13 mouse cellular contexts compared by ENCODE assay signal in genomic region chr6:90773811-90774233, GRCm38 (mm10).
DNase-seq lines count a peak whose midpoint lies in the region; ATAC-seq and TF ChIP-seq lines count a peak whose summit lies in the region.
"Had no signal": no experiment of that assay in that cellular context is flagged by ENCODE, and none has a peak within 500 bp of the region (broad histone marks: within the 10 kb centered on the region; RNA-seq: fewer than 3 reads in every experiment).

No protein-coding gene starts in this region.

- H3K4me3 ChIP-seq in heart, embryonic 11.5 days (ENCODE audit: low read depth, low read length): no peak overlapping the region
- H3K4me3 ChIP-seq in midbrain, postnatal 0 days (ENCODE audit: low read depth, low read length): no peak overlapping the region
- H3K4me3 ChIP-seq in midbrain, embryonic 11.5 days (ENCODE audit: low read depth, low read length): no peak overlapping the region
- H3K4me3 ChIP-seq: erythroblast, embryonic 14.5 days; heart, adult 2 months had no signal

- H3K27me3 ChIP-seq in heart, embryonic 11.5 days (ENCODE audit: control insufficient read depth, insufficient read depth, low read length): no peaks in the 10 kb centered on the region
- no peaks in the 10 kb centered on the region for H3K27me3 ChIP-seq in midbrain, postnatal 0 days (ENCODE audit: insufficient read depth, low read length)
- H3K27me3 ChIP-seq in midbrain, embryonic 11.5 days (ENCODE audit: control insufficient read depth, insufficient read depth, low read length): no peaks in the 10 kb centered on the region
- H3K27me3 ChIP-seq: CH12.LX had no signal

- peaks cover 8% of the 10 kb centered on the region; the same call in 1 of the 2 replicates for H3K4me1 ChIP-seq in heart, embryonic 11.5 days (ENCODE audit: control insufficient read depth, insufficient read depth, low read length)
- no peaks in the 10 kb centered on the region; the same call in 1 of the 2 replicates for H3K4me1 ChIP-seq in midbrain, postnatal 0 days (ENCODE audit: insufficient read depth, low read length)
- H3K4me1 ChIP-seq in midbrain, embryonic 11.5 days (ENCODE audit: control insufficient read depth, insufficient read depth, low read length): no peaks in the 10 kb centered on the region; the same call in 1 of the 2 replicates

- DNase-seq in heart, postnatal 25 days (ENCODE audit: low spot score): no peak
- peak; percentile 67 for DNase-seq in midbrain, postnatal 0 days (ENCODE audit: low spot score)
- DNase-seq in midbrain, embryonic 11.5 days (ENCODE audit: low spot score, missing footprints): no peak
- peak; percentile 70 to 71 for DNase-seq in cerebellum, postnatal 36 days
- DNase-seq in urinary bladder, postnatal 10 days (ENCODE audit: low spot score): no peak
- no peak for DNase-seq in ovary, postnatal 14 days (ENCODE audit: low spot score)
- DNase-seq in adrenal gland, adult 8-10 months: no peak
- DNase-seq: lung, embryonic 14.5 days; retina, postnatal 1 day had no signal

- H3K4me2 ChIP-seq in heart, embryonic 11.5 days: no peak overlapping the region
- no peak overlapping the region for H3K4me2 ChIP-seq in midbrain, postnatal 0 days (ENCODE audit: low read depth, low read length, poor library complexity, severe bottlenecking)
- no peak overlapping the region for H3K4me2 ChIP-seq in midbrain, embryonic 11.5 days
- H3K4me2 ChIP-seq: lung, embryonic 14.5 days had no signal

- H3K36me3 ChIP-seq in heart, embryonic 11.5 days (ENCODE audit: control insufficient read depth, insufficient read depth, low read length): no peaks in the 10 kb centered on the region
- H3K36me3 ChIP-seq in midbrain, postnatal 0 days (ENCODE audit: insufficient read depth, low read length): no peaks in the 10 kb centered on the region
- no peaks in the 10 kb centered on the region for H3K36me3 ChIP-seq in midbrain, embryonic 11.5 days (ENCODE audit: control insufficient read depth, insufficient read depth, low read length)

- no peak for ATAC-seq in heart, embryonic 11.5 days (replicated peaks; ENCODE audit: insufficient number of reproducible peaks, low FRiP score, low TSS enrichment)
- peak; percentile 47; the same call in 1 of the 2 replicates for ATAC-seq in midbrain, postnatal 0 days (ENCODE audit: low FRiP score)
- ATAC-seq in midbrain, embryonic 11.5 days (ENCODE audit: low FRiP score): no peak

- no peak for TF ChIP-seq CTCF in midbrain, postnatal 0 days (IDR thresholded peaks at IDR 0.05)

- intact Hi-C loops in heart, postnatal 25 days (cut with DNase I): no loop called here

- H3K9me3 ChIP-seq in heart, embryonic 11.5 days (replicated peaks; ENCODE audit: control insufficient read depth, low read length): no peaks in the 10 kb centered on the region
- no peaks in the 10 kb centered on the region for H3K9me3 ChIP-seq in midbrain, postnatal 0 days (ENCODE audit: low read length)
- H3K9me3 ChIP-seq in midbrain, embryonic 11.5 days (ENCODE audit: control insufficient read depth, low read length): no peaks in the 10 kb centered on the region

- no peak overlapping the region for H3K9ac ChIP-seq in heart, embryonic 11.5 days (ENCODE audit: low read depth, low read length)
- no peak overlapping the region for H3K9ac ChIP-seq in midbrain, postnatal 0 days (replicated peaks; ENCODE audit: low read length, poor library complexity, severe bottlenecking)
- H3K9ac ChIP-seq in midbrain, embryonic 11.5 days (ENCODE audit: low read length): no peak overlapping the region
- H3K9ac ChIP-seq: lung, embryonic 14.5 days had no signal

- peak overlapping the region; percentile 3; the same call in 1 of the 2 replicates for H3K27ac ChIP-seq in heart, embryonic 11.5 days (ENCODE audit: low read depth, low read length)
- H3K27ac ChIP-seq in midbrain, postnatal 0 days (ENCODE audit: low read depth, low read length): no peak overlapping the region
- H3K27ac ChIP-seq in midbrain, embryonic 11.5 days (ENCODE audit: low read depth, low read length): no peak overlapping the region
- H3K27ac ChIP-seq: heart, adult 2 months had no signal

Comparison
In these comparisons a context has a peak if more than half of its experiments do, and no peak if none do; other contexts are left out.
1. DNase-seq: peak in midbrain, postnatal 0 days (single experiment) and cerebellum, postnatal 36 days (2 of 2); none in heart, postnatal 25 days (single experiment), midbrain, embryonic 11.5 days (single experiment), urinary bladder, postnatal 10 days (single experiment), ovary, postnatal 14 days (single experiment) and adrenal gland, adult 8-10 months (single experiment).